Mouse (Mus musculus): ENCODE results near the gene Rnf114.

GRCm38 (mm10) chr2:167447207-167447606 lies 45.2 kb upstream of the Rnf114 start:
- TF ChIP-seq CTCF (IDR thresholded peaks at IDR 0.05; ENCODE audit: borderline replicate concordance, extremely low read depth, insufficient read depth, insufficient read length), result no peak
- TF ChIP-seq POLR2A (IDR thresholded peaks at IDR 0.05; ENCODE audit: borderline replicate concordance, extremely low read depth, insufficient read depth, insufficient read length, poor library complexity, severe bottlenecking), result no peak

Data from brain, embryonic 14.5 days (tissue).